ENCODE assay signal across 22 mouse cellular contexts in the genomic region with DNA sequence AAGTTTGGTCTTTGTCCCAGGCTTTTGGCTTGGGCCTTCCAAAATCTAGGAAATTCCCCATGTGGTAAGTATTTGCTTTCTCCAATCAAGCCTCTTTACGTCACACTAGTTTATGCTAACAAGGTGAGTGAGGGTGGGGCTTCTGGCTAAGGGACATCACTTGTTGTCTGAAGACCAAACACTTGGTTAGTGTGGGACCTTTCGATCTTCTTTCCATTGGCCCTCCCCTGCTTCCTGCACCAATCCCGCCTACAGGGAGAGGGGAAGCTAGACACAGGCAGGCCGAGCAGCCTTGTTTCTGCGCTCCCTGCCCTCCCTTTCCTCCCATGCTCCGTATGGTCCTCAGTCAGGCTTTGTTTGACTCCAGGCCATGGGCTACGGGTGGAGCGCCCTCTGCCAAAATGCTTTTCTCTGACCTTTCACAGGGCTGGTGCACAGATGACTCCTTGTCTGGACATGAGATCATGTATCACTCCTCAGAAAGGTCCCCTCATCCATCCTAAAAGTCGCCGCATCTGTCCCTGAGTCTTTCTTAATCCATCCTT. TPM values are rescaled to one million over a fixed set of nuclear protein-coding genes. Genes with fewer than 3 reads are reported as not detected.
DNase-seq lines count a peak whose midpoint lies in the region; ATAC-seq lines count a peak whose summit lies in the region.
"Had no signal": no experiment of that assay in that cellular context is flagged by ENCODE, and none has a peak within 500 bp of the region (broad histone marks: within the 10 kb centered on the region; RNA-seq: fewer than 3 reads in every experiment).

No protein-coding gene starts in this region.

- peak; percentile 24 for DNase-seq in gastrocnemius, adult 18-20 months (ENCODE audit: low spot score)
- no peak for DNase-seq in gastrocnemius, postnatal 10 days
- peak; percentile 74 for DNase-seq in heart, adult 11 months
- no peak for DNase-seq in heart, postnatal 14 days
- peak; percentile 93 for DNase-seq in ZHBTc4 (ENCODE audit: low read depth, low spot score)
- DNase-seq in layer of hippocampus, postnatal 25 days (ENCODE audit: extremely low spot score in 1 of 2, low spot score in 1 of 2), result no peak
- DNase-seq: adrenal gland, adult 2 months; adrenal gland, postnatal 14 days; cerebellum, adult 11 months; cerebellum, adult 2 months; cerebellum, adult 9-11 months; cerebellum, postnatal 25 days; forebrain, postnatal 0 days; gastrocnemius, postnatal 36 days; heart, adult 18-20 months; heart, postnatal 10 days; heart, postnatal 4 days had no signal

- no peak for ATAC-seq in monocyte, adult 5-6 weeks (replicated peaks; ENCODE audit: insufficient number of reproducible peaks, low FRiP score, low TSS enrichment, poor library complexity, severe bottlenecking)
- ATAC-seq: forebrain, embryonic 14.5 days; forebrain, postnatal 0 days; hindbrain, postnatal 0 days; inflammation-experienced regulatory T-cells, adult 6 months; intestine, embryonic 16.5 days had no signal

- intact Hi-C loops in heart, postnatal 14 days (cut with DNase I), result no loop called here

RNA-seq across cellular contexts. Expression of a gene that starts 12.7 kb away (rescaled TPM):
- total RNA-seq in gastrocnemius, adult 18-20 months (2021), result 100 to 1,000 TPM; 175 to 192 TPM
- total RNA-seq in gastrocnemius, postnatal 10 days (2021), result 100 to 1,000 TPM; 196 to 235 TPM
- 100 to 1,000 TPM; 392 to 414 TPM for total RNA-seq in heart, postnatal 14 days (2021)
- 100 to 1,000 TPM; 137 to 141 TPM for total RNA-seq in layer of hippocampus, postnatal 25 days (2021)
- 19.0 to 26.5 TPM (median 26.5 TPM) in 3 replicates for total RNA-seq in monocyte, adult 5-6 weeks (2017)

RNA-seq across cellular contexts. Expression of a gene that starts 29.6 kb away (rescaled TPM):
- 10 to 100 TPM; 11.1 to 11.6 TPM for total RNA-seq in gastrocnemius, adult 18-20 months (2021)
- total RNA-seq in gastrocnemius, postnatal 10 days (2021), result 10 to 100 TPM; 12.2 to 16.0 TPM
- total RNA-seq in heart, postnatal 14 days (2021), result 10 to 100 TPM; 14.7 to 14.8 TPM
- 10 to 100 TPM; 19.3 to 22.8 TPM for total RNA-seq in layer of hippocampus, postnatal 25 days (2021)
- 22.0 to 44.9 TPM (median 38.8 TPM) in 3 replicates for total RNA-seq in monocyte, adult 5-6 weeks (2017)

RNA-seq across cellular contexts. Expression of a gene that starts 29.8 kb away (rescaled TPM):
- under 1 TPM; 0.18 to 0.38 TPM for total RNA-seq in gastrocnemius, adult 18-20 months (2021)
- under 1 TPM; 0.27 to 0.42 TPM for total RNA-seq in gastrocnemius, postnatal 10 days (2021)
- under 1 TPM; 0.22 to 0.88 TPM for total RNA-seq in heart, postnatal 14 days (2021)
- total RNA-seq in layer of hippocampus, postnatal 25 days (2021), result 1 to 10 TPM; 3.3 to 3.4 TPM
- total RNA-seq in monocyte, adult 5-6 weeks (2017), result 2.2 TPM in 1 of 3 replicates, not detected in the others

RNA-seq across cellular contexts. Expression of a gene that starts 43.2 kb away (rescaled TPM):
- 100 to 1,000 TPM; 223 to 226 TPM for total RNA-seq in gastrocnemius, adult 18-20 months (2021)
- 100 to 1,000 TPM; 140 to 148 TPM for total RNA-seq in gastrocnemius, postnatal 10 days (2021)
- total RNA-seq in heart, postnatal 14 days (2021), result 100 to 1,000 TPM; 216 to 232 TPM
- total RNA-seq in layer of hippocampus, postnatal 25 days (2021), result 100 to 1,000 TPM; 237 to 253 TPM
- total RNA-seq in monocyte, adult 5-6 weeks (2017), result 95.8 to 107 TPM (median 98.7 TPM) in 3 replicates

RNA-seq across cellular contexts. Expression of a gene that starts 43.3 kb away (rescaled TPM):
- total RNA-seq in gastrocnemius, adult 18-20 months (2021), result 100 to 1,000 TPM; 300 to 329 TPM
- 100 to 1,000 TPM; 321 to 381 TPM for total RNA-seq in gastrocnemius, postnatal 10 days (2021)
- total RNA-seq in heart, postnatal 14 days (2021), result 100 to 1,000 TPM; 724 to 738 TPM
- 100 to 1,000 TPM; 117 to 132 TPM for total RNA-seq in layer of hippocampus, postnatal 25 days (2021)
- 89.9 to 129 TPM (median 106 TPM) in 3 replicates for total RNA-seq in monocyte, adult 5-6 weeks (2017)

Comparison
In these comparisons a context has a peak if more than half of its experiments do, and no peak if none do; other contexts are left out.
1. DNase-seq: peak in gastrocnemius, adult 18-20 months (single experiment), heart, adult 11 months (single experiment) and ZHBTc4 (single experiment); none in gastrocnemius, postnatal 10 days (single experiment), heart, postnatal 14 days (0 of 2) and layer of hippocampus, postnatal 25 days (0 of 2).